Mouse (Mus musculus) kidney, adult 9 months (tissue): ENCODE measurements at regions not wholly inside any gene's neighbourhood (a gene's known extent, or its start where the extent isn't known, plus 50 kb on each side); places are given as distances from the start of the nearest gene placed in this dataset.

Source experiments
- DNase-seq: peaks from one replicate; pipeline ENCODE4 v3.0.0; 2022

- no peak for DNase-seq
These were observed 58.6 kb upstream of the Dbx2 start for GRCm38 (mm10) chr15:95714408-95714807.

DNA sequence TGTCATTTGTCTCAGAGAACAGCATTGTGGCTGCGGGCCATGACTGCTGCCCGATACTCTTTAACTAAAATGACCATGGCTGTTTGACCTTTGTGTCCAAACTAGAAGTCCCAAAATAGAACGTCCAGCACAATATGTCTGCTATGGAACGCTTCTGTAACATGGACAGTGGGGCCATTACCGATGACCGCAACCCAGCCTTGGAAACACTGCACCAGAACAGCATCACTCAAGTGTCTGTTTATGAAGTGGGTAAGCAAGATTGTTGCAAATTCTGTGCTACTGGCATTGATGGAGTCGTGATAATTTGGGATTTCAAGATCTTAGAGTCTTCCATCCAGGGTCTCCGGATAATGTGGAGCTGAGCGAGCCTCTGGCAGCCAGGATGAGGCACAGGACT is 60.2 kb upstream of the Dbx2 start:
- no peak for DNase-seq

DNA sequence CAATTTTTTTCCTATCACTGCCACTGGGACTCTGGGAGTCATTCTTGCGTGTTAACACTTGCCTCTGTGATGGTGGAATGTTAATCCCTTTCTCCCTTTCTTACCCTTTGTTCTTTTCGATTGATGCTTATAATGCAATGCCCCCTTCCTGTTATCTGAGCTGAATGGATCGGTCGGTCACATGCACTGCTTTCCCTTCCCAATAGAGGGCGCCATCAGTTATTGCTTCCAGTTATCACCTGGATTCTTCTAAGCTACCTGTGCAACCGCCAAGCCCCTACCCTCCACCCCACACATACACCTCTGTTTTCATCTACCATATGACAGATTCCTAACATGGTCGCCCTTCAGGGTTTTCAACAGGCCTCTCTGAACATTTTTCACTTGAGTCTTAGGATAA is 66.9 kb upstream of the Ano6 start:
- DNase-seq: peak; percentile 10

GRCm38 (mm10) chr15:95725866-95726265 is 64.8 kb upstream of the Ano6 start:
- peak; percentile 61 for DNase-seq

DNA sequence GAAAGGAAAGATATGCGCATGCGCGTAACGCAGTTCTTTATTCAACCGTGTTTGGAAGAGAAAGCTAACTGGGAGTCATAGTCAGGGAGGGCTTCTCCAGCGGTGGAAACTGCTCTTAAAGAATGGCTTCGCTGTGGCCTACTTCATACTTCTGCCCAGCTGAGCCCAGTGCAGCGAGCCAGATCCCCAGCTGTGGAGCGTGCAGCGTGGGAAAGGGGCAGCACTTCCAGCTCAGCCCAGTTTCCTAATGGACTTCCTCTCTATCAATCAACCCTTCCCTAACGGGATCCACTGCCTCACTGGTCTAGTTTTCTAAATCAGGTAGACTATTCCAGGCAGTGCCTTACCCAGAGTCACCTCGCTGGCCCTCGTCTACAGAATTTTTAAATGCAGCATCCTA is 64.1 kb upstream of the Ano6 start:
- peak; percentile 8 for DNase-seq

DNA sequence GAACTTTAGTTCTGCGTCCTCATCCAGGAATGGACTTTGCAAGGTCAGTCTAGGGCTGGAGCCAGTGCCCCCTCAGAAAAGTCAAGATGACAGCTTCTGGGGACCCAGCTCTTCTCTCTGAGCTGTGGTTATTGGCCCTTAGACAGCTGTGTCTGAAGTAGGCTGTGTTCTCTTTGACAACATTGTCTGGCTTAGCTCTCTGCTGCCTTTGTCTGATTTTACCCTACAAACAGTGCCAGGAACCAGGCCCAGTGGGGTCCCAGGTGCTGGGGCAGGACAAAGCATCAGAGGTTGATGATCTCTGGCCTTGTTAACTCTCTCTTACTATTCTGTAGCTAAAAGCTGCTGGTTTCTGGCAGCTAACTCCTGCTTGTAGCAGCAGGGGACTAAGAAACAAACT is 54.9 kb upstream of the Ano6 start:
- no peak for DNase-seq
